Mouse (Mus musculus) A20 (cell line): ENCODE measurements at regions not wholly inside any gene's neighbourhood (a gene's known extent, or its start where the extent isn't known, plus 50 kb on each side); places are given as distances from the start of the nearest gene placed in this dataset.
"Not testable (repeated sequence)": the region's sequence is repeated elsewhere in the genome, so short reads cannot be mapped to it uniquely, and the experiment has no call there.

ENCODE experiments used
- DNase-seq: peaks from one replicate; pipeline ENCODE4 v3.0.0-alpha.2; 2011; ENCODE audit warnings: low read depth, low spot score

DNA sequence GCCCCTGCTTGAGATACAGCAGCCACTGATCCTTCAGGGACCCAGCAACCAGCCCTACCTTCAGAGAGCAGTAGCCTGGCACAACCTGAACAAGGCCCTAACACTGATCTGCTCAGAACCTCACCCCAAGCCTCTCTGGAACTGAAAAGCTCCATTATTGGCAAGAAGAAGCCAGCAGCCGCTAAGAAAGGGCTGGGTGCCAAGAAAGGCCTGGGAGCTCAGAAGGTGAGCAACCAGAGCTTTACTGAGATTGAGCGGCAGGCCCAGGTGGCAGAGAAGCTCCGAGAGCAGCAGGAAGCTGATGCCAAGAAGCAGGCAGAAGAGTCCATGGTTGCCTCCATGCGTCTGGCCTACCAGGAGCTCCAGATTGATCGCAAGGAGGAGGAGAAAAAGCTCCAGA, 74.4 kb upstream of the Oxtr start:
- not testable (repeated sequence) for DNase-seq

- DNase-seq: not testable (repeated sequence)
These were observed 73.9 kb upstream of the Oxtr start for GRCm38 (mm10) chr6:112563659-112564058.

GRCm38 (mm10) chr6:112562039-112562438, 72.3 kb upstream of the Oxtr start:
- DNase-seq: no peak

DNA sequence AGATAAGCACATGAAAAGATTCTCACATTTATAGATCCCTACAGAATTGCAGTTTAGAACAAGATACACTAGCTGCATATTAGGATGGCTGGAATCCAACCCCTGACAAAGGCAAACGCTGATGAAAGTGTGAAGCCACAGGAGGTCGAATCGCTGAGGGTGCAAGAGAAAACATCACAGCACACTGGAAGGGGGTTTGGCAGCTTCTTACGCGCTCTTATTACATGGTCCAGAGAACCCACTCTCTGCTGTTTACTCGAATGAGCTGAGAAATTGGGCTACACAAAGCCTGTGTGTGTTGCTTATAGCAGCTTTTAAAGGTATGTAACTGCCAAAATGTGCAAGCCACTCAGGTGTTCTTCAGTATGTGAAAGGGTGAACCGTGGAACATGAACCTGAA, 71.8 kb upstream of the Oxtr start:
- DNase-seq: no peak

- peak; percentile 12 for DNase-seq
These were observed 69.8 kb upstream of the Oxtr start for GRCm38 (mm10) chr6:112559549-112559948.

- DNase-seq: no peak
These were observed 67.8 kb upstream of the Oxtr start for GRCm38 (mm10) chr6:112557516-112557915.

DNA sequence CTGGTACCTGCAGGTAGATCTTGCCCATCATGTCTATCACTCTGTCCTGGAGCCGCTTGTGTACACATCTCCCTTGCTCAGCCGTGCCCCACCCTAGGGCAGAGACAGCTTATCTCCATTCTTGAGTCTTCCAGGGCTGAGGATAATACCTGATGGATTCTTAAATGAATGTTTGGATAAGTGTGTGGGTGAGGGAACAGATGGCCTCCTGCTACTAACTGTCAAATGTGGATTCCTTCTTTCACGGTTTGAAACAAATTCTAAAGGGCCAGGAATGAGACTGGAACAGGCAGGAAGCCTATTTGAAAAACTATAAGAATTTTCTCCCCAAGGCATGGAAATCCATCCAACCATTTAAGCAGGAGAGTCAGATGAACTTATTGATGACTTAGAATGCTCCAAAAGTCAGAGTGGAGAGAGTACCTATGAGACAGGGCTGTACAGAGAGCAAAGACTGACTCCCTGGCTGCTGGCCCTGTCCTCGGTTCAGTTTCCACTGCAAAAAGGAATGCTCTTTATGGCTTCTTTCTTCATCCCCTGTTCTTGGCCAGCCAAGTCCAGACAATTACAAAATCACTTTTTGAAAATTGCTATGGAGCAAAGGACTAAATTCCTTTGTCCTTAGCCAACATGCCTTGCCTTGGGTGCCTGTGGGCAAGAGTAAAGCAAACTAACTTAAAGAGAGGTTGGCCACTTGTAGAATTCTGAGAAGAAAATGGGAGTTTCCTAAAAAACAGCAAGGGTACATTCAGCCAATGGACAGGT, 66.8 kb upstream of the Oxtr start:
- no peak for DNase-seq

DNA sequence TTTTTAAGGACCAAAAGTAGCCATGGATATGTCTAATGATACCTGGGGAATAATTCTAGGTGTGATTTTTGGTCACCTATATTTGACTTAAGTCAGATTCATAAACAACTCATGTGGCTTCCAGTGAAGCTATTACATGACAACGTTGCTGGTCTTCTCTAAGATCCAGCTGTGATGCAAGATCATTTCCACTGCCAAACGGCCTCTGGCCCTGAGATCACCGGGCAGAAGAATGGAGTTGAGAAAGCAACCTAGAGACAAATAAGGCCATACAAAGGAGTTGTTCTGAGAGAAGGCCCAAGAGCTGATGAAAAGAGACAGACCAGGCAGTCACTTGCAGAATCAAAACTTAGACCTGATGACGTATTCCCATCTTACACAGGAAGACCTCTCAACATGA, 64.3 kb upstream of the Oxtr start:
- no peak for DNase-seq

- DNase-seq: no peak
These were observed 63.6 kb upstream of the Oxtr start for GRCm38 (mm10) chr6:112553231-112553920.

DNA sequence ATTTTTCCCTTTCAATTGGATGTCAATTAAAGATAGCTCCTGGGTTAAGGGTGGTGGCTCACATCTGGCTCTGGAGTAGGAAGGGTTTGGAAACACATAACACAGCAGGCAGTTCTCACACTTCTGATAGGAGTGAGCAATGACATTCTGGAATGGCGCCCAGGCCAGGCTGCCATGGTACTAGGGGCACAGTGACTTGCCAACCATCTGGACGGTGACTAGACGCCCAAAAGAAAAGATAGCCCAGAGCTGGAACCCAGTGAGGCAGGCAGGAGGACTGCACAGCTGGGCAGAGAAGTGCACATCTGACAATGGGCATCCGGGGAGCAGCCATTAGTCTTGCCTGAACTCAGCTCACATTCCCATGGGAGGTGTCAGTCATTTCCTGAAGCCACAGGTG, 62.8 kb upstream of the Oxtr start:
- DNase-seq: no peak

DNA sequence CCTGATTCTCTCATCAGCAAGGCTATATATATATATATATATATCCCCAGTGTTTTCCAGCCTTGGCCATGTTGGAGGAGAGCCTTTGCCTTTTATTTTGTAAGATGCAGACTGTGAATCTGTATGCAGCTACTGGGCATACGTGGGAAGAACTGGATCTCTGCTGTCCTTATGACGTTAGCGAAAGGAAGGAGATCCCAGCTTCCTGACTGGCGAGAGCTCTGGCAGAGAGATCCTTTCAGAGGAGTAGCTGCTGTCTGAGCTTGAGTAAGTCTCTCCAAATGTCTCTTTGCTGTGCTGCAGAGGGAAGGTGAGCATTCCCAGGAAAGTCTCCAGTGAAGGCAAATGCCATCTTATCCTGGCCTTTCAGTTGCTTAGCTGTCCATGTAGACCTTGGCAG, 61.6 kb upstream of the Oxtr start:
- no peak for DNase-seq

DNA sequence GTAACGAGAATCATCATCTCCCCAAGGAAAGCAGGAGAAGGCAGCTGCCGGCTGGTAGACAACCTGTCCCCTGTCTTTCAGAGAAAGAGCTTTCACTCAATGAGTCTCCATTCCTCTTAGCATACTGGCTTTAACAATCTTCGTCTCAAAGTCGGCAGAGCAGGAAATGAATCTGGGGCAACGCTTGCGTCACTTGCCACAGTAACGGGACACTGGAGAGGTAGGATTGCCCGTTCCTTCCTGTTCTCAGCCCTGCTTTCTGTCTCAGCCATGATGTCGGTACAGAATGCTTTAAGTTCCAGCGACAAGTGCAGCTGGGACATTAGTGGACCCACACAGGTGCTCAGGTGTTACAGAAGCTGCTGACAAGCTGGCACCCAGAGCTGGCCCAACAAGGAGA, 57.5 kb upstream of the Oxtr start:
- DNase-seq: no peak

GRCm38 (mm10) chr6:112546033-112546432, 56.3 kb upstream of the Oxtr start:
- DNase-seq: no peak

DNA sequence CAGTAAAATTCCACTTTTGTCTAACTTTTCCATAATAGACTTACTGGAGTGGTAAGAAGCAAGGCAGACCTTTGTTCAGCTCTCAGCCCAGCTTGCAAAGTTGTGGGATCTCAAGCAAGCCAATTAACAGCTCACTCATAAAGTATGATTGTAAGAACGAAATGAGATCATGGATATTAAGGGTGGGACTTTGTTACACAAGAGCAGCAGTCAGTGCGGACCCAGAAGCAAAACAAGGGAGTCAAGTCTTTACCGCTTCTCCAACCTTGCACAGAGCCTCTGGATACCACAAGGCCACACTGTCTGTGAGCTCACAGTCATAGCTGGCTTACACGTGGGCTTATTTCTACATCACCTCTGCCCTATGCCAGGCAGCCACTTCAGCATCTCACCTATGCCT, 54.6 kb upstream of the Oxtr start:
- no peak for DNase-seq

GRCm38 (mm10) chr6:112542692-112543091, 52.9 kb upstream of the Oxtr start:
- DNase-seq: peak; percentile 2
